Mouse (Mus musculus): ENCODE data around the gene Vps45. TPM values are rescaled to one million over a fixed set of nuclear protein-coding genes. Genes with fewer than 3 reads are reported as not detected.
A peak's percentile ranks its signal among the peaks of the same experiment; 100 is the strongest.
"Not testable (repeated sequence)": the region's sequence is repeated elsewhere in the genome, so short reads cannot be mapped to it uniquely, and the experiment has no call there.

Vps45 gene
- total RNA-seq, 1 experiment from 2014 or later = 41.2 TPM

- not testable (repeated sequence) for DNase-seq
Measured at GRCm38 (mm10) chr3:95970661-95971060, 87.6 kb downstream of the Vps45 start.

- DNase-seq = no peak
Measured at GRCm38 (mm10) chr3:95969277-95969676, 89.0 kb downstream of the Vps45 start.

- no peak for DNase-seq
Measured at GRCm38 (mm10) chr3:95965518-95966451, 92.5 kb downstream of the Vps45 start.

- no peak for DNase-seq
Measured at GRCm38 (mm10) chr3:95963681-95964080, 94.6 kb downstream of the Vps45 start.

- DNase-seq = no peak
Measured at GRCm38 (mm10) chr3:95963230-95963629, 95.0 kb downstream of the Vps45 start.

- DNase-seq = not testable (repeated sequence)
Measured at GRCm38 (mm10) chr3:95962182-95962581, 96.1 kb downstream of the Vps45 start.

GRCm38 (mm10) chr3:95959807-95960206, 98.5 kb downstream of the Vps45 start:
- DNase-seq = no peak

- DNase-seq = no peak
Measured at GRCm38 (mm10) chr3:95959082-95959481, 99.2 kb downstream of the Vps45 start.

- DNase-seq = no peak
Measured at GRCm38 (mm10) chr3:95957359-95958148, 100.7 kb downstream of the Vps45 start.

- DNase-seq = no peak
Measured at GRCm38 (mm10) chr3:95955318-95955717, 102.9 kb downstream of the Vps45 start.

- not testable (repeated sequence) for DNase-seq
Measured at GRCm38 (mm10) chr3:95954648-95955173, 103.6 kb downstream of the Vps45 start.

GRCm38 (mm10) chr3:95953522-95953921, 104.7 kb downstream of the Vps45 start:
- no peak for DNase-seq

- no peak for DNase-seq
Measured at GRCm38 (mm10) chr3:95953023-95953422, 105.2 kb downstream of the Vps45 start.

GRCm38 (mm10) chr3:95951566-95951965, 106.7 kb downstream of the Vps45 start:
- not testable (repeated sequence) for DNase-seq

GRCm38 (mm10) chr3:95950763-95951551, 107.3 kb downstream of the Vps45 start:
- DNase-seq = peak; percentile 91

Other genes starting within 250 kb of the Vps45 start
- gene Rprd2, start 239.6 kb downstream of the Vps45 start, total RNA-seq (2021) = 53.4 and 54.9 TPM in 2 replicates
- gene Prpf3, start 202.6 kb downstream of the Vps45 start, total RNA-seq (2021) = 32.3 and 32.7 TPM in 2 replicates
- 272 and 279 TPM in 2 replicates for gene Mrps21, start 186.9 kb downstream of the Vps45 start, total RNA-seq (2021)
- 7.9 and 8.3 TPM in 2 replicates for gene Ciart, start 176.2 kb downstream of the Vps45 start, total RNA-seq (2021)
- gene BC028528, start 166.5 kb downstream of the Vps45 start, total RNA-seq (2021) = 9.3 and 10.3 TPM in 2 replicates
- 93.3 and 145 TPM in 2 replicates for gene Aph1a, start 164.5 kb downstream of the Vps45 start, total RNA-seq (2021)
- gene Car14, start 153.8 kb downstream of the Vps45 start, total RNA-seq (2021) = 2.7 and 5.7 TPM in 2 replicates
- gene Anp32e, start 129.2 kb downstream of the Vps45 start, total RNA-seq (2021) = 77.8 and 94.0 TPM in 2 replicates
- gene Plekho1, start 62.5 kb downstream of the Vps45 start, total RNA-seq (2021) = 18.6 and 25.1 TPM in 2 replicates
- gene Otud7b, start 46.1 kb upstream of the Vps45 start, total RNA-seq (2021) = 25.8 and 40.5 TPM in 2 replicates
- gene Mtmr11, start 103.5 kb upstream of the Vps45 start, total RNA-seq (2021) = 16.3 and 27.0 TPM in 2 replicates
- 55.3 and 58.9 TPM in 2 replicates for gene Sf3b4, start 113.9 kb upstream of the Vps45 start, total RNA-seq (2021)
- gene Sv2a, start 122.7 kb upstream of the Vps45 start, total RNA-seq (2021) = 7.3 and 11.8 TPM in 2 replicates
- 39.3 and 42.4 TPM in 2 replicates for gene Bola1, start 161.2 kb upstream of the Vps45 start, total RNA-seq (2021)
- 7.7 and 10.9 TPM in 2 replicates for gene Hist2h2ab, start 161.4 kb upstream of the Vps45 start, total RNA-seq (2021)
- gene Hist2h2ac, start 162.4 kb upstream of the Vps45 start, total RNA-seq (2021) = 62.8 and 86.8 TPM in 2 replicates
- gene Hist2h2be, start 162.7 kb upstream of the Vps45 start, total RNA-seq (2021) = 19.4 and 21.7 TPM in 2 replicates
- gene Hist2h3c2, start 180.7 kb upstream of the Vps45 start, total RNA-seq (2021) = 37.2 and 60.7 TPM in 2 replicates
- 555 and 742 TPM in 2 replicates for gene Hist2h2aa2, start 181.8 kb upstream of the Vps45 start, total RNA-seq (2021)
- 17.4 TPM in 1 of 2 replicates, not detected in the other for gene Hist2h2aa1, start 187.0 kb upstream of the Vps45 start, total RNA-seq (2021)
- 1.9 TPM in 1 of 2 replicates, not detected in the other for gene Hist2h3c1, start 188.2 kb upstream of the Vps45 start, total RNA-seq (2021)
- 30.2 and 32.3 TPM in 2 replicates for gene Hist2h4, start 204.8 kb upstream of the Vps45 start, total RNA-seq (2021)
- gene Hist2h3b, start 210.2 kb upstream of the Vps45 start, total RNA-seq (2021) = 114 and 165 TPM in 2 replicates
- 138 and 170 TPM in 2 replicates for gene Hist2h2bb, start 211.3 kb upstream of the Vps45 start, total RNA-seq (2021)
- 1.0 and 1.4 TPM in 2 replicates for gene Fcgr1, start 235.5 kb upstream of the Vps45 start, total RNA-seq (2021)

All from adrenal gland, postnatal 25 days (tissue).